Mouse (Mus musculus) erythroblast, embryonic 14.5 days (primary cell): ENCODE measurements around the gene Mcts2. TPM values are rescaled to one million over a fixed set of nuclear protein-coding genes. Genes with fewer than 3 reads are reported as not detected.

ENCODE experiments used
- H3K27me3 ChIP-seq: 2 replicates; pipeline ENCODE4 v1.6.1; 2012; ENCODE audit warnings: inconsistent platforms; ENCODE audit not compliant: control insufficient read depth
- H3K36me3 ChIP-seq: 2 replicates; pipeline ENCODE4 v1.6.1; 2012; ENCODE audit warnings: mild to moderate bottlenecking, inconsistent platforms; ENCODE audit not compliant: control insufficient read depth
- H3K4me1 ChIP-seq: 2 replicates; pipeline ENCODE4 v1.6.1; 2012; ENCODE audit warnings: inconsistent platforms; ENCODE audit not compliant: control insufficient read depth
- H3K4me3 ChIP-seq: replicated peaks from 2 replicates; pipeline ENCODE3; 2012; ENCODE audit warnings: moderate library complexity, mild to moderate bottlenecking, inconsistent platforms
- H3K9me3 ChIP-seq: 2 replicates; pipeline ENCODE4 v1.6.1; 2012; ENCODE audit warnings: low read length, inconsistent platforms, mixed read lengths; ENCODE audit not compliant: control insufficient read depth
- GATA1 ChIP-seq: IDR thresholded peaks from 2 replicates; pipeline ENCODE4 v1.6.1; 2012; ENCODE audit warnings: low read length, inconsistent platforms, mixed read lengths
- TAL1 ChIP-seq: IDR thresholded peaks from 3 replicates; pipeline ENCODE4 v1.6.1; 2012; ENCODE audit warnings: low read length, inconsistent platforms, mixed read lengths
- polyA plus RNA-seq: library from polyadenylated mRNA; stranded (reverse); fragments of >175 nt; gene quantifications from 2 replicates; pipeline ENCODE4 v1.2.3, GENCODE M21; 2012

The Mcts2 gene
- polyA plus RNA-seq, 1 experiment, result 0.30 TPM

DNA sequence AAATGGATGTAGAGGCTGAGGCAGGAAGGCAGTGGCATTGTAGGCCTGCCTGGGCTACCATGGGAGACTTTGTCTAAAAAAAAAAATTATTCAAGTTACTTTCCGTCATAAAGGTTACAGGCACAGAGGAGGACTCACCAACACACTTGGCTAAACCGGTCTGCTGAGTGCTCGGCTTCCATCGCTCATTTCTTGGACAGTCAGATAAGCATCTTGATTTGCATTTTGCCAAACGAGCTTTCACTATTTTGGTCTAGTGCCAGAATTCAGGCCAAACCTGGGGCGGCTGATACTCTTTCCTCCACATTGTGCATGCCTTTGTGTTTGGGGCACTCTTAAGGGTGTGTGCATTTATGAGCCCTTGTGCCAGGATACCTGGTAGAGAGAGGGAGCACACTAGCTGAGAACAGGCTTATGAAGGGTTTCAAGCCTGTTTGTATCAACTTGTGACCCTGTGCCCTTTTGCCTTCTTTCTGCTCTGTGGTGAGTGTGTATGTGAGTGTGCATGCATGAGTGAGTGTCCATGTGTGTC is 29.5 kb downstream of the Mcts2 start:
- H3K4me1 ChIP-seq, result peaks cover 2% of the 10 kb centered on the region; the same call in 1 of the 2 replicates
- H3K27me3 ChIP-seq, result peaks cover 3% of the 10 kb centered on the region; the same call in 1 of the 2 replicates
- H3K36me3 ChIP-seq, result no peaks in the 10 kb centered on the region
- H3K9me3 ChIP-seq, result no peaks in the 10 kb centered on the region
- no peak overlapping the region for H3K4me3 ChIP-seq
- TF ChIP-seq TAL1 (no peak), GATA1 (no peak)

DNA sequence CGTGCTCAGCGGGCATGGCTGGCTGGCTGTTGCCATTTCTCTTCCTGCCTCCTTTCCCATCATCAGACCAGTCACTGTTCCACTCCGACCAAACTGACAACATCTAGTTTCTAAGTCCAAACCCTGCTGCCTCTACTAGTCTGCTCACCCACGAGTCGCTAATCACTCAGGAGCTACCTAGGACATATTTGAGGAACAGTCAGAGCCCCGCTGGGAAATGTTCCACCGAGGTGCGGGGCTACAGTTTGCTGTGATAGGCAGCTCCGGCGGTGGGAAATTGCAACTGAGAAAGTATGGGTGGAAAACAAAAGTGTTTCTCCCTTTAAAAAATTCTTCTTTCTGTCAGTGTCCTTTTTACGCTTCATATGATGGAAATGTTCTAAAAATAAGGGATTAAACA is 30.8 kb downstream of the Mcts2 start:
- TF ChIP-seq GATA1, result no peak
- no peak for TF ChIP-seq TAL1
- H3K9me3 ChIP-seq, result no peaks in the 10 kb centered on the region
- H3K36me3 ChIP-seq, result no peaks in the 10 kb centered on the region
- peaks cover 10% of the 10 kb centered on the region for H3K27me3 ChIP-seq
- peaks cover 2% of the 10 kb centered on the region; the same call in 1 of the 2 replicates for H3K4me1 ChIP-seq
- H3K4me3 ChIP-seq, result no peak overlapping the region

DNA sequence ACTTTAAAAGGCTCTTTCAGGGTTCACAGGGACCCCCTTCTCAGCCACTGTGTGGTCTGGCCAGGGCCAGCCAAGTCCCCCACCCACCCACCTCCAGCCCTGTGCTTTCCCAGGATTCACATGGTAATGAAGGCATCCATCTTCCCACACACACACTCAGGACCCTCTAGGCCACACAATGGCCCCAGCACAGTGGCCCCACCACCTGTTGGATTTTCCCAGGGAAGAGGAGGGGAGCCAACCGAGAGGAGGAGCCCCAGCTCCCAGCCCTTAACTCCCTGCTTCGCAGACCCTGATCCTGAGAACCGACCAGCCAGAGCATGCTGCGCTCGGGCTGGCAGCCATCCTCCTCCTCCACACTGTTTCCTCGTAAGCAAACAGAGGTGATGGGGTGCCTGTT is 31.2 kb downstream of the Mcts2 start:
- Histone ChIP-seq H3K4me1 (peaks cover 2% of the 10 kb centered on the region; the same call in 1 of the 2 replicates), H3K4me3 (no peak overlapping the region), H3K9me3 (no peaks in the 10 kb centered on the region), H3K27me3 (peaks cover 14% of the 10 kb centered on the region), H3K36me3 (no peaks in the 10 kb centered on the region)
- TF ChIP-seq TAL1, result no peak
- no peak for TF ChIP-seq GATA1

DNA sequence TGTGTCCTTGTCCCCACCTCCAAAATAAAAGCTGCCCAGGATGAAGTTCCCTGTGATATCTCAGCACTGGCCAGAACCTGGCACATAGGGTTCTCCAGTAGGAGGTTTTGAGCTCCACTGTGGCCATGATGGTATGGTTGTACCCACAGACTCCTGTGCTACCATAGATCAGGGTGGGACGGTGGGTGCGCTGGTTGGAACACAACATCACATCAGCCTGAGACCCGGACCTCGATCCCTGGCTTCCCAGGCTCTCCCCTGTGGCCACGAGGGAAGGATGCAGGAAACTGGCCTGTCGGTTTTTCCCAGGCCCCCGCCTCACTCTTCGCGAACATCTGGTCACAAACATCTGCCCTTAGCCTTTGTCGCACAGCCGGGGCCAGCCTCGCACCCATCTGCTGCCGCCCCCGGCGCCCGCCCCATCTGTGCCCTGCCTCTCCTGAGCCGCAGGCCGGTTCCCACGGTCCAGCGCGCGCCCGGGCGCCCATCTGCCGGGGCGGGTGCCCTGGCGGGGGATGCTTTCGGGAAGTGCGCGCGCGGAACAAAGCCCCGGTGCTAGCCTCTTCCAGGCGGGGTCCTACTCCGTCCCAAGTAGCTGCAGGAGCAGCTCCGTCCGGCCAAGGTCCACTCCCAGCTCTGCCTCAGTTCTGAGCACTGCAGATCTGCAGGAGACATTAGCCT is 37.0 kb downstream of the Mcts2 start:
- peaks cover 5% of the 10 kb centered on the region for H3K4me1 ChIP-seq
- TF ChIP-seq GATA1, result no peak
- no peak for TF ChIP-seq TAL1
- no peak overlapping the region for H3K4me3 ChIP-seq
- H3K27me3 ChIP-seq, result peaks cover 44% of the 10 kb centered on the region
- no peaks in the 10 kb centered on the region for H3K36me3 ChIP-seq
- no peaks in the 10 kb centered on the region; the same call in 1 of the 2 replicates for H3K9me3 ChIP-seq

DNA sequence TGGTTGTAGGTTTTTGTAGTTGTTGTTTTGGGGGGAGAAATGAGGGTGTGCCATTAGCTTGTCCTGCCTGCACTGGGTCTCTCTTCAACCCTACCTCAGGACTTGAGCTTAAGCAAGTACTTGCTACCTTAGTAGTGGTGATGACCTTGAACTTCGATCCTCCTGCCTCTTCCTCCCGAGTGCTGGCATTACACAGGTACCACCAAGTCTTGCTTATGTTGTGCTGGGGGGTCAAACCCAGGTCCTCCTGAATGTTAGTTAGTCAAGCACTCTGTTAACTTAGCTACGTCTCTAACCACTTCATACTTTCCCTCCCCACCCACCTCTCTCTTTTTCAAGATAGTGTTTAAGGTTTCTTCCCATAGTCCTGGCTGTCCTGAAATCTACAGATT is 37.5 kb downstream of the Mcts2 start:
- Histone ChIP-seq H3K27me3 (peaks cover 44% of the 10 kb centered on the region), H3K36me3 (no peaks in the 10 kb centered on the region), H3K4me1 (peaks cover 5% of the 10 kb centered on the region), H3K9me3 (no peaks in the 10 kb centered on the region; the same call in 1 of the 2 replicates), H3K4me3 (no peak overlapping the region)
- no peak for TF ChIP-seq GATA1
- no peak for TF ChIP-seq TAL1

DNA sequence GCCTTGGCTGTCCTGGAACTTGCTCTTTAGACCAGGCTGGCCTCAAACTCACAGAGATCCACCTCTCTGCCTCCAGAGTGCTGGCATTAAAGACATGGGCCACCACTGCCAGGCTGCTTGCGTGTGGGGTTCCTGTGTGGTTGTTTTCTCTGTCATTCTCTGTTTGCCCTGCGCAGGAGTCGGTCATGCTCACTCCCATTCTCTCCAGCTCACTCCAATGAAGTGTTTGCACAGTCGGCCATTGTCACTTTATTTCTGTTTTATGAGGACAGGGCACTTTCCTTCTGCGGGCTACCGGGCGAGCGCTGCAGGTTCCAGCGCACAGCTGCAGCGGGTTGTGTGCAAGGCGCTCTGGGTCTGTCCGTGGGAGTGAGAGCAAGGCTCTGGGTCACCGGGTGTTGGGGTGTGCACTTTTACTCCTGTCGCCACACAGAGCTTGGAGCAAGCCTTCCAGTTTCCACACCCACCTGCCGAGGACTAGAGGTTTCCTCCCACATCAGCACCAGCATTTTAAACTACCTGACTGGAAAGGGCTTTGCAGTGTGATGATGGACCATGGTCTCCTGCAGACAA is 38.4 kb downstream of the Mcts2 start:
- TF ChIP-seq TAL1 (no peak), GATA1 (no peak)
- H3K9me3 ChIP-seq, result no peaks in the 10 kb centered on the region; the same call in 1 of the 2 replicates
- peaks cover 41% of the 10 kb centered on the region for H3K27me3 ChIP-seq
- peaks cover 10% of the 10 kb centered on the region for H3K4me1 ChIP-seq
- H3K4me3 ChIP-seq, result no peak overlapping the region
- H3K36me3 ChIP-seq, result no peaks in the 10 kb centered on the region

DNA sequence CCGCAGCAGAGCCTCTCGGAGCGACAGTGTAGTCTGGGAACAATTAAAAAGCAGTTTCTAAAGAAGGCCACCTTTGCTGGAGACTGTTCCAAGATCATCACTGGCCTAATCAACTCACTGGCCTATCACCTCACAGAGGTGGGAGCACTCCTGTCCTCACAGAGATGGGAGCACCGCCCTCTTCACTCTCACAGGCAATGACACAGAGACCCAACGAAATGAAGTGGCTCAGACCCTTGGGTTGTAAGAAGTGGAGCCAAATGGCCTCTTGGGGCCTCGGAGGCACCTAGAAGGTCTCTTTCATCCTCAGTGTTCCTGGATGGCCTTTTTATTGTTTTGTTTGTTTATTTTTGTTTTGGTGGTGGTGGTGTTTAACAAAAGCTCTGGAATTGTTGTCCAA is 39.4 kb downstream of the Mcts2 start:
- Histone ChIP-seq H3K4me3 (no peak overlapping the region), H3K9me3 (no peaks in the 10 kb centered on the region; the same call in 1 of the 2 replicates), H3K4me1 (peaks cover 10% of the 10 kb centered on the region), H3K27me3 (peaks cover 43% of the 10 kb centered on the region), H3K36me3 (no peaks in the 10 kb centered on the region)
- TF ChIP-seq TAL1, result no peak
- no peak for TF ChIP-seq GATA1

DNA sequence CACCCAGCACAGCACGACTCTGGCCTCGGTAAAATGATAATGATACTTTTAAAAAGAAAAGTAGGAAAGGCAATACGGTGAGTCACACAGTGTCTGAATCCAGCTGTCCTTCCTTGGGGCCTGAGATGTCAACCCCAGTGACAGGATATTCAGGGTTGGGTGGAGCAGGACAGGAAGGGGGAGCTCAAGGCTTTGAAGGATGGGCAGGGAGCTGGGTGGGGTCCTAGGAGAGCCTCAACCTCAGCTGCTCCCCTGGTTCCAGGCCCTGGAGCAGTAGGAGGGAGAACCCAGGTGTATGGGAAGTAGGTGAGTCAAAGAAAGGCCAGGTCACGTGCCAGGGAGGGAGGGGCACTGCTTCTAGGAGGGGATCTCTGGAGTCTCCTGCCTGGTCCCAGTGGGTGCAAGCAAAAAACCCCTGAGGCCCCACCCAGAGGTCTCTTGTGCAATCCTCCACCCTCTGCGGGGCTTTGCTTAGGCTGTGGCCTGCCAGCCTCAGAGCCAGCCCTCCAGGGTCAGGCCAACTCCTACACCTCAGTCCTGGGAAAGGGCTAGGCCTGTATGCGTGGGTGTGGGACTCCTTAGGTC is 40.0 kb downstream of the Mcts2 start:
- TF ChIP-seq GATA1, result no peak
- no peak for TF ChIP-seq TAL1
- Histone ChIP-seq H3K4me3 (no peak overlapping the region), H3K4me1 (peaks cover 10% of the 10 kb centered on the region), H3K9me3 (no peaks in the 10 kb centered on the region; the same call in 1 of the 2 replicates), H3K27me3 (peaks cover 43% of the 10 kb centered on the region), H3K36me3 (no peaks in the 10 kb centered on the region)

DNA sequence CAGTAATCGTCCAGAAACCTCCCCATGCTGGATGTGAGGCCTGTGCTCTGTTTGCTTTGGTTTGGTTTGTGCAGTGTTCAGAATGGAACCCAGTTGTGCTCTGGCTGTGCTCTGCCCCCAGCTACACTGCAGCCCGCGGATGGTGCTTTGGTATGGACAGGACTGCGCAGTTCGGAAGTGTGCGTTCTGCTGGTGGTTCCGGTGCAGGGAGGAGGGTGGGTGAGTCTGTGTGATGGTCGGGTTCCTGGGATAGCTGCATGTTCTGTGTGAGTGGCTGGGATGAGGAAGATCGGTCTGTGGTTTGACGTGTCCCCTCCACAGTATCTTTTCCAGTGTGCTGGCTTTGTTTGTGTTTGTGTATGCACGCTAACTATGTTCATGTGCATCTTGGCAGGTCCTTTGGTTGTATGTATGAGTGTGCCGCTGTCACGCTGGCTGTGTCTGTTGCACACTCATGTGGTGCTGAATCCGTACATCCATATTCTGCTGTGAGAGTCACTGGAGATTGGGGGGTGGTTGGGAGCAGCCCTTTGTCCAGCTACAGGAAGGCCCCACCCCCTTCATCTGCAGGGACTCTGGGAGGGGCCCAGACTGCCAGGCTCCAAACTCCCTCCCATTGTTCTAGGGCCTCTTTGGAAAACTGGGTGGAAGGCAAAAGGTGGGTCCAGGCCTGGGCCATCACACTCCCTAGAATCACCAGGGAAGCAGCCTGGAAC is 41.1 kb downstream of the Mcts2 start:
- Histone ChIP-seq H3K9me3 (no peaks in the 10 kb centered on the region; the same call in 1 of the 2 replicates), H3K36me3 (no peaks in the 10 kb centered on the region), H3K27me3 (peaks cover 32% of the 10 kb centered on the region), H3K4me3 (no peak overlapping the region), H3K4me1 (peaks cover 10% of the 10 kb centered on the region)
- TF ChIP-seq TAL1, result no peak
- no peak for TF ChIP-seq GATA1
